Mouse (Mus musculus) embryo, embryonic 10 days (tissue): Measurements from ENCODE around the gene Pik3cb.

ENCODE experiments used
- DNase-seq: peaks from one replicate; pipeline ENCODE4 v3.0.0-alpha.2; 2015; ENCODE audit warnings: low spot score

Gene Pik3cb

GRCm38 (mm10) chr9:99146855-99147735, 6.7 kb upstream of the Pik3cb start:
- DNase-seq, result no peak

GRCm38 (mm10) chr9:99145756-99146155, 5.3 kb upstream of the Pik3cb start:
- no peak for DNase-seq

- no peak for DNase-seq
These were observed 4.1 kb upstream of the Pik3cb start for GRCm38 (mm10) chr9:99144416-99144989.

- DNase-seq, result no peak
These were observed 1.2 kb upstream of the Pik3cb start for GRCm38 (mm10) chr9:99141618-99142017.

- no peak for DNase-seq
These were observed 750 bp upstream of the Pik3cb start for GRCm38 (mm10) chr9:99141171-99141570.

- peak; percentile 36 for DNase-seq
These were observed 1.0 kb downstream of the Pik3cb start for GRCm38 (mm10) chr9:99139194-99140023.

GRCm38 (mm10) chr9:99137301-99137700, 3.1 kb downstream of the Pik3cb start:
- no peak for DNase-seq

GRCm38 (mm10) chr9:99131951-99132470, 8.4 kb downstream of the Pik3cb start:
- DNase-seq, result peak; percentile 50

- DNase-seq, result no peak
These were observed 9.3 kb downstream of the Pik3cb start for GRCm38 (mm10) chr9:99131119-99131518.

GRCm38 (mm10) chr9:99127578-99127977, 12.8 kb downstream of the Pik3cb start:
- no peak for DNase-seq

- no peak for DNase-seq
These were observed 17.7 kb downstream of the Pik3cb start for GRCm38 (mm10) chr9:99122749-99123148.

GRCm38 (mm10) chr9:99112409-99112808, 28.0 kb downstream of the Pik3cb start:
- DNase-seq, result no peak

GRCm38 (mm10) chr9:99111085-99111484, 29.3 kb downstream of the Pik3cb start:
- no peak for DNase-seq

GRCm38 (mm10) chr9:99110213-99110612, 30.2 kb downstream of the Pik3cb start:
- DNase-seq, result no peak

GRCm38 (mm10) chr9:99109585-99109984, 30.8 kb downstream of the Pik3cb start:
- no peak for DNase-seq

GRCm38 (mm10) chr9:99104449-99104848, 36.0 kb downstream of the Pik3cb start:
- DNase-seq, result no peak

GRCm38 (mm10) chr9:99103865-99104264, 36.6 kb downstream of the Pik3cb start:
- DNase-seq, result no peak

GRCm38 (mm10) chr9:99098482-99099129, 41.8 kb downstream of the Pik3cb start:
- DNase-seq, result peak; percentile 32

- DNase-seq, result peak; percentile 47
These were observed 42.8 kb downstream of the Pik3cb start for GRCm38 (mm10) chr9:99097668-99098067.

- DNase-seq, result no peak
These were observed 45.2 kb downstream of the Pik3cb start for GRCm38 (mm10) chr9:99095192-99095591.

- DNase-seq, result no peak
These were observed 49.9 kb downstream of the Pik3cb start for GRCm38 (mm10) chr9:99090546-99090945.

- DNase-seq, result no peak
These were observed 50.5 kb downstream of the Pik3cb start for GRCm38 (mm10) chr9:99089904-99090303.
